1 mouse cellular context compared by ENCODE assay signal in genomic region chr5:114864813-114865212, GRCm38 (mm10).
TF ChIP-seq lines count a peak whose summit lies in the region.

No protein-coding gene starts in this region.

TF ChIP-seq in CH12.LX, 34 proteins besides CTCF, POLR2A, EP300 and RAD21 (continued from another document):
- TF ChIP-seq MEF2A (IDR thresholded peaks at IDR 0.05; ENCODE audit: borderline replicate concordance, low read depth, low read length) (peak; percentile 93), IRF4 (IDR thresholded peaks at IDR 0.05; ENCODE audit: low read depth, low read length) (peak; percentile 84), CHD1 (IDR thresholded peaks at IDR 0.05; ENCODE audit: low read depth, low read length) (no peak), E2F4 (IDR thresholded peaks at IDR 0.05; ENCODE audit: insufficient replicate concordance, low read depth, low read length) (0 out of 2 replicates have a peak, but pooled peaks have one; percentile 32), TCF12 (IDR thresholded peaks at IDR 0.05; ENCODE audit: low read depth, low read length) (peak; percentile 82), USF1 (IDR thresholded peaks at IDR 0.05; ENCODE audit: low read depth, low read length) (no peak), MYC (IDR thresholded peaks at IDR 0.05; ENCODE audit: low read depth, low read length) (peak; percentile 78), UBTF (IDR thresholded peaks at IDR 0.05; ENCODE audit: low read depth, low read length) (0 out of 2 replicates have a peak, but pooled peaks have one; percentile 42), JUN (IDR thresholded peaks at IDR 0.05; ENCODE audit: insufficient read depth, low read depth, low read length) (peak; percentile 22; the same call in 1 of the 2 replicates), HCFC1 (IDR thresholded peaks at IDR 0.05; ENCODE audit: low read depth, low read length) (no peak), MAZ (IDR thresholded peaks at IDR 0.05; ENCODE audit: low read depth, low read length) (no peak), ZNF384 (IDR thresholded peaks at IDR 0.05; ENCODE audit: low read depth, low read length) (no peak), NELFE (IDR thresholded peaks at IDR 0.05; ENCODE audit: low read depth, low read length) (no peak; the same call in 1 of the 2 replicates), GABPA (IDR thresholded peaks at IDR 0.05; ENCODE audit: insufficient replicate concordance, low read depth, low read length) (no peak), ETS1 (conservative IDR thresholded peaks at IDR 0.05; ENCODE audit: low read depth, low read length) (peak; percentile 96), USF2 (conservative IDR thresholded peaks at IDR 0.05; ENCODE audit: low read depth, low read length) (no peak), NRF1 (IDR thresholded peaks at IDR 0.05; ENCODE audit: low read depth, low read length) (peak; percentile 50), MAX (IDR thresholded peaks at IDR 0.05; ENCODE audit: low read length) (peak; percentile 76), PAX5 (IDR thresholded peaks at IDR 0.05; ENCODE audit: low read length) (no peak), POLR2AphosphoS2 (IDR thresholded peaks at IDR 0.05; ENCODE audit: low read depth, low read length) (no peak), TBP (conservative IDR thresholded peaks at IDR 0.05; ENCODE audit: low read depth, low read length) (no peak), KAT2A (IDR thresholded peaks at IDR 0.05; ENCODE audit: insufficient replicate concordance, low read length) (0 out of 2 replicates have a peak, but pooled peaks have one; percentile 42), ELF1 (IDR thresholded peaks at IDR 0.05; ENCODE audit: low read depth, low read length) (peak; percentile 69), MXI1 (IDR thresholded peaks at IDR 0.05; ENCODE audit: low read depth, low read length) (no peak), CHD2 (IDR thresholded peaks at IDR 0.05; ENCODE audit: low read length) (peak; percentile 46; the same call in 1 of the 2 replicates), ZMIZ1 (IDR thresholded peaks at IDR 0.05; ENCODE audit: low read depth, low read length) (peak; percentile 41; the same call in 1 of the 2 replicates), SMC3 (IDR thresholded peaks at IDR 0.05; ENCODE audit: low read depth, low read length) (peak; percentile 13; the same call in 1 of the 2 replicates), MAFK (IDR thresholded peaks at IDR 0.05; ENCODE audit: insufficient replicate concordance, low read length) (peak; percentile 37; the same call in 1 of the 2 replicates)
